Mouse (Mus musculus): ENCODE results near the gene Vmn1r196. TPM values are rescaled to one million over a fixed set of nuclear protein-coding genes. Genes with fewer than 3 reads are reported as not detected.
"Not testable (repeated sequence)": the region's sequence is repeated elsewhere in the genome, so short reads cannot be mapped to it uniquely, and the experiment has no call there.

Vmn1r196 gene
- total and polyA plus RNA-seq, 3 experiments, result not detected

GRCm38 (mm10) chr13:22308075-22308474 lies 18.4 kb downstream of the Vmn1r196 start:
- H3K9ac ChIP-seq (ENCODE audit: control insufficient read depth, low read depth, low read length, poor library complexity, severe bottlenecking); H3K9me3 ChIP-seq (replicated peaks; ENCODE audit: insufficient read depth, low read length); H3K27ac ChIP-seq (ENCODE audit: control insufficient read depth, low read depth, low read length); H3K4me3 ChIP-seq (ENCODE audit: control insufficient read depth in 1 of 2, insufficient read depth in 1 of 2, low read depth in 2 of 2, low read length in 2 of 2); H3K36me3 ChIP-seq (ENCODE audit: control insufficient read depth in 1 of 2, insufficient read depth in 2 of 2, low read length in 2 of 2); DNase-seq (ENCODE audit: low read depth, low spot score); H3K27me3 ChIP-seq (ENCODE audit: control insufficient read depth in 1 of 2, insufficient read depth in 2 of 2, low read length in 2 of 2); H3K79me2 ChIP-seq (ENCODE audit: control insufficient read depth, insufficient read depth, low read length, poor library complexity); H3K4me1 ChIP-seq (ENCODE audit: control insufficient read depth in 1 of 2, insufficient read depth in 2 of 2, low read length in 2 of 2): not testable (repeated sequence)

- H3K36me3 ChIP-seq (ENCODE audit: control insufficient read depth in 1 of 2, insufficient read depth in 2 of 2, low read length in 2 of 2), result no peaks in the 10 kb centered on the region
- no peak overlapping the region for H3K9ac ChIP-seq (ENCODE audit: control insufficient read depth, low read depth, low read length, poor library complexity, severe bottlenecking)
- no peaks in the 10 kb centered on the region for H3K4me1 ChIP-seq (ENCODE audit: control insufficient read depth in 1 of 2, insufficient read depth in 2 of 2, low read length in 2 of 2)
- no peak overlapping the region for H3K27ac ChIP-seq (ENCODE audit: control insufficient read depth, low read depth, low read length)
- DNase-seq (ENCODE audit: low read depth, low spot score), result no peak
- no peak overlapping the region for H3K4me3 ChIP-seq (ENCODE audit: control insufficient read depth in 1 of 2, insufficient read depth in 1 of 2, low read depth in 2 of 2, low read length in 2 of 2)
- no peaks in the 10 kb centered on the region for H3K27me3 ChIP-seq (ENCODE audit: control insufficient read depth in 1 of 2, insufficient read depth in 2 of 2, low read length in 2 of 2)
- no peaks in the 10 kb centered on the region for H3K9me3 ChIP-seq (replicated peaks; ENCODE audit: insufficient read depth, low read length)
- TF ChIP-seq MAFK (IDR thresholded peaks at IDR 0.05; ENCODE audit: borderline replicate concordance, low read depth, low read length) (no peak), MXI1 (IDR thresholded peaks at IDR 0.05; ENCODE audit: low read depth, low read length) (no peak), NRF1 (IDR thresholded peaks at IDR 0.05; ENCODE audit: insufficient read depth, low read depth, low read length, poor library complexity, severe bottlenecking) (no peak)
- H3K79me2 ChIP-seq (ENCODE audit: control insufficient read depth, insufficient read depth, low read length, poor library complexity), result no peaks in the 10 kb centered on the region
These were observed 25.6 kb downstream of the Vmn1r196 start for GRCm38 (mm10) chr13:22315361-22315760.

GRCm38 (mm10) chr13:22317366-22317765 lies 27.6 kb downstream of the Vmn1r196 start:
- no peak for TF ChIP-seq ZC3H11A (IDR thresholded peaks at IDR 0.05; ENCODE audit: low read depth, low read length)
- no peak for TF ChIP-seq USF1 (IDR thresholded peaks at IDR 0.05; ENCODE audit: low read depth, low read length)
- no peak for TF ChIP-seq MEF2A (IDR thresholded peaks at IDR 0.05; ENCODE audit: extremely low read depth, insufficient replicate concordance, low read depth, low read length, poor library complexity, severe bottlenecking)
- no peak for TF ChIP-seq KAT2A (conservative IDR thresholded peaks at IDR 0.05; ENCODE audit: low read depth, low read length)
- TF ChIP-seq CHD1 (IDR thresholded peaks at IDR 0.05; ENCODE audit: low read depth, low read length), result no peak
- TF ChIP-seq TBP (IDR thresholded peaks at IDR 0.05; ENCODE audit: low read depth, low read length), result no peak
- no peak for TF ChIP-seq ELF1 (IDR thresholded peaks at IDR 0.05; ENCODE audit: low read depth, low read length)
- no peaks in the 10 kb centered on the region for H3K27me3 ChIP-seq (ENCODE audit: control insufficient read depth in 1 of 2, insufficient read depth in 2 of 2, low read length in 2 of 2)

More at GRCm38 (mm10) chr13:22317366-22317765, 27.6 kb downstream of the Vmn1r196 start:
- no peak overlapping the region for H3K4me3 ChIP-seq (ENCODE audit: control insufficient read depth in 1 of 2, insufficient read depth in 1 of 2, low read depth in 2 of 2, low read length in 2 of 2)
- no peaks in the 10 kb centered on the region for H3K4me1 ChIP-seq (ENCODE audit: control insufficient read depth in 1 of 2, insufficient read depth in 2 of 2, low read length in 2 of 2)
- H3K9me3 ChIP-seq (replicated peaks; ENCODE audit: insufficient read depth, low read length), result no peaks in the 10 kb centered on the region
- H3K27ac ChIP-seq (ENCODE audit: control insufficient read depth, low read depth, low read length), result no peak overlapping the region
- DNase-seq (ENCODE audit: low read depth, low spot score), result no peak
- no peak overlapping the region for H3K9ac ChIP-seq (ENCODE audit: control insufficient read depth, low read depth, low read length, poor library complexity, severe bottlenecking)
- H3K36me3 ChIP-seq (ENCODE audit: control insufficient read depth in 1 of 2, insufficient read depth in 2 of 2, low read length in 2 of 2), result no peaks in the 10 kb centered on the region
- no peaks in the 10 kb centered on the region for H3K79me2 ChIP-seq (ENCODE audit: control insufficient read depth, insufficient read depth, low read length, poor library complexity)

Data from MEL (cell line).